Mouse (Mus musculus) CH12.LX (cell line): Measurements from ENCODE around the gene Fxyd5.
A peak's percentile ranks its signal among the peaks of the same experiment; 100 is the strongest.

Source experiments
- CTCF ChIP-seq, 2 experiments: IDR thresholded peaks in 1 of 2; conservative IDR thresholded peaks in 1 of 2; 2 replicates each; pipeline ENCODE4 v1.5.1; 2011 to 2012; ENCODE audit warnings: low read depth in 2 of 2, low read length in 2 of 2, improper control_type of control experiment in 1 of 2, inconsistent platforms in 1 of 2, mild to moderate bottlenecking in 1 of 2, moderate library complexity in 1 of 2
- E2F4 ChIP-seq: IDR thresholded peaks from 2 replicates; pipeline ENCODE4 v1.6.1; 2011; ENCODE audit warnings: low read depth, low read length, improper control_type of control experiment; ENCODE audit not compliant: insufficient replicate concordance
- ETS1 ChIP-seq: conservative IDR thresholded peaks from 2 replicates; pipeline ENCODE4 v1.6.1; 2012; ENCODE audit warnings: low read depth, mild to moderate bottlenecking, inconsistent platforms, low read length, improper control_type of control experiment, moderate library complexity
- KAT2A ChIP-seq: IDR thresholded peaks from 2 replicates; pipeline ENCODE4 v1.6.1; 2012; ENCODE audit warnings: low read length, improper control_type of control experiment, inconsistent platforms; ENCODE audit not compliant: insufficient replicate concordance
- MAX ChIP-seq: IDR thresholded peaks from 2 replicates; pipeline ENCODE4 v1.6.1; 2011; ENCODE audit warnings: low read length, improper control_type of control experiment
- NELFE ChIP-seq: IDR thresholded peaks from 2 replicates; pipeline ENCODE4 v1.6.1; 2011; ENCODE audit warnings: low read depth, low read length, improper control_type of control experiment
- POLR2A ChIP-seq: IDR thresholded peaks from 2 replicates; pipeline ENCODE4 v1.6.1; 2011; ENCODE audit warnings: low read depth, mild to moderate bottlenecking, improper control_type of control experiment, low read length
- USF1 ChIP-seq: IDR thresholded peaks from 2 replicates; pipeline ENCODE4 v1.6.1; 2014; ENCODE audit warnings: low read depth, mild to moderate bottlenecking, inconsistent platforms, low read length, improper control_type of control experiment

GRCm38 (mm10) chr7:31077885-31078445 lies 35.7 kb upstream of the Fxyd5 start:
- TF ChIP-seq CTCF (conservative IDR thresholded peaks at IDR 0.05 in 1 of 2, IDR thresholded peaks at IDR 0.05 in 1 of 2; ENCODE audit: low read depth in 2 of 2, low read length in 2 of 2): peak; percentile 62 to 79
- no peak for TF ChIP-seq KAT2A
- no peak for TF ChIP-seq USF1
- TF ChIP-seq NELFE: no peak
- no peak for TF ChIP-seq POLR2A
- TF ChIP-seq MAX: no peak
- TF ChIP-seq ETS1: no peak
- TF ChIP-seq E2F4: no peak
